Mouse (Mus musculus) kidney, postnatal 36 days (tissue): ENCODE results near the gene Mrps7.

Experiments
- DNase-seq, 2 experiments: peaks; one replicate each; pipeline ENCODE4 v3.0.0; 2021 to 2022; ENCODE audit warnings: mixed read lengths in 2 of 2

Mrps7 gene

DNA sequence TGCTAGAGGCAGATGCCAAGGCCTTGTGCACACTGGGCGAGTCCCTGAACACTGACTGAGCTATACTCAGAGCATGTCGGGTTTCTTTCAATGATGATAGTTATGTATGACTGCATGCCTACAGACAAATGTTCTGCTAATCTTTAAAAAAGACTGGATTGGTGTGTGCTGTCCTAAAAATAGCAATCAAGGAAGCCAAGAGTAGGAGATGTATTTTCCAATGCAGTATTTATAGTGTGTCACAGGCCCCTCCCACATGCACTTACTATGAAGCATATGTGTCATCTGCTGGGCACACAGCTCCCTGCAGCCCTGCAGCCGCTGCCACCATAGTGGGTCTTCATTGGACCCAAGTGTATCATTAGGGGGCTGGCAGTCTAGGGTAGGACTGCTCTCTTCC is 49.5 kb downstream of the Mrps7 start:
- no peak for DNase-seq

DNA sequence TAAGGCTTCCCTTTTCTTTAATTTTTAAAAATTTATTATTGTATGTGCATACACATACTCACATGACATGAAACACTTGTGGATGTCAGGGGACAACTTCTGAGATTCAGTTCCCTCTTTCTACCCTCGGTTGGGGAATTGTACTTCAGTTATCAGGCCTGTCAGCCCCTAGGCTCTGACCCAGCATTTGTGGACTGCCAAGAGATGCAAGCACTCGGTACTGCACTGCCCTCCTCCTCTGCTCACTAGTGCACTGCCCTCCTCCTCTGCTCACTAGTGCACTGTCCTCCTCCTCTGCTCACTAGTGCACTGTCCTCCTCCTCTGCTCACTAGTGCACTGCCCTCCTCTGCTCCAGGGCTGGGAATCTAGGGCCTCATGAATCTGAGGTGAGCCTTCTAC is 50.4 kb downstream of the Mrps7 start:
- DNase-seq, result no peak
